Mouse (Mus musculus) thymus, postnatal 4 days (tissue): ENCODE measurements around the gene Gabarap.

Experiments
- DNase-seq: peaks from one replicate; pipeline ENCODE4 v3.0.0; 2021

The Gabarap gene

DNA sequence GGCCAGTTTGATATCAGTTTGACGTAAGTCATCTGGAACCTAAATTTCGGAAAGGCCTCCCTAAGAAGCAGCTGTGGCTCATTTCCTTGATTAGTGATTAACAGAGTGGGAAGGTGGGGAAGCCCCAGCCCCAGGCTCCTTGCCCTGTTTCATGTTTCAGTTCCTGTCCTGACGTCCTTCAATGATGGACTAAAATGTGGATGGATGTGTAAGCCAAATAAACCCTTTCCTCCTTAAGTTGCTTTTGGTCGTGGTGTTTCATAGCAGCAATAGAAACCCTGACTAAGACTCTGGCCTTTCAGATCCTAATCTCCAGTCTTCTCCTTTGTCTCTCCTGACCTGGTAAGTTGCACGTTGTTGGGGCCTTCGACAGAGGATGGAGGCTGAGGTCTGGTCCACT is 20.7 kb upstream of the Gabarap start:
- DNase-seq = no peak

DNA sequence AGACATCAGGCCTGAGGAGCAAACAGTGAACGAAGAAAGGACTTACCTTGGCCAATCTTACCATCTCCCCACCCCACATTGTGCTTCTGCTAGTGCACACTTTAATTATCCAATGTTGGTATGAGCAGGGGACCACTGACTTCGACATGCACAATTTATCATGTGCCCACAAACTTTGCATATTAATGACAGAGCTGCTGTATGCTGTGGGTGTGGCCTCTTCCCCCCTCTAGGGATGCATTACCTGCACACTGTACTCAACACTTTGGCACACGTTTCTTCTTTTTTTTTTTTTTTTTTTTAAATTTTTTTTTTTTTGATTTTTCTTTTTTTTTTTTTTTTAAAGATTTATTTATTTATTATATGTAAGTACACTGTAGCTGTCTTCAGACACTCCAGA is 20.2 kb upstream of the Gabarap start:
- DNase-seq = no peak

DNA sequence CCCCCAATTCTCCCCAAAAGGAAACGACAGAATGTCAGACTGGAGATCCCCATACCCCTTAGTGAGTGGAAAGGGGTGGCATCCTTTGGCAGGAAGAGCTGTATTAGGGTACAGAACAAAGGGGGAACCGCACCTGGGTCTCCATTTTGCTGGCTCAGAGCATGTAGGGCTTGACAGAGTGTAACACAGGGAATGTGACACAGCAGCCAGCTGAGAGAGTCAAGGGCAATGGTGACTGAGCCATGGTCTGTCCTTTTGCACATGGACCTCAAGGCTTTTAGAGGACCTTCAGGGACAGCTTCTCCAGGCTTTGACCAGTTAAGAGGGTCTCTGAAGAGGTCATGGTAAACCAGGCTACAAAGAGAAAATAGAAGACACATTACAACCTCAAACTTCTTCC is 16.0 kb upstream of the Gabarap start:
- no peak for DNase-seq

DNA sequence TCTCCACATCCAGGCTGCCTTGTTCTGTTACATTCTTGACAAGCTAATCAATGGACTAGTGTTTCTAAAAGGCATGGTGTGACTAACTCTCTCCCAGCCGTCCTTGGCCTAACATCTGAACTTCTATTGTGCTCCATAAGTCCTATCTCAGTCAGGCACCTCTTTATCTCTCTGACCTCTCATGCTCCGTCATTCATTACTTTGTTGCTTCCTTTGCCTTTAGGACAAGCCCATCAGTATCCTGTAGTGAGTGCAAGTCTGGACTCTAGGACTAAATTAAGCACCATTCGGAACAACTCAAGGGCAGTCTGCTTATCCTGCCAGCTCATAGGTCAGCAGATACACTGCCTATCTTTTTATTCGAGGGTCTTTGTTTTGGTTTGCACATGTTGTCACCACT is 14.7 kb upstream of the Gabarap start:
- DNase-seq = no peak

DNA sequence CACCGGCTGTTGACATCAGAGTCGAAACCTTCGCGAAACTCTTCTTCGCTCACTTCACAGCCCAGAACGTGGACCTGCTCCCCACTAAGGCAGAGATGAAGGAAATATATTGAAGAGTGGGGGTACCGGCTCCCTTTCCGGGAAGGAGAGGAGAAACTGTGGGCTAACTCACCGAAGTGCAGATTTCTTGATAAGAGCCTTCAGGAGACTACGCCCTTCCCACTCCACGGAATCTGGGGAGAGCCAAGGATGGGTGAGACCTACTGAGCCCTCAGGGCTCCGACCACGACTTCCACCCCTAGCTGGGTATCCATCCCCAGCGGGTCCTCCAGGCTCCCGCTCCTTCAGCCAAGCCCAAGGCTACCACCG is 11.1 kb upstream of the Gabarap start:
- no peak for DNase-seq

GRCm38 (mm10) chr11:69980196-69981140 is 10.5 kb upstream of the Gabarap start:
- peak; percentile 92 for DNase-seq

GRCm38 (mm10) chr11:69981141-69981762 is 9.7 kb upstream of the Gabarap start, which contains the start of gene Ctdnep1:
Gene Ctdnep1, plus strand, starts transcription at chr11:69981156.
- peak; percentile 62 for DNase-seq

DNA sequence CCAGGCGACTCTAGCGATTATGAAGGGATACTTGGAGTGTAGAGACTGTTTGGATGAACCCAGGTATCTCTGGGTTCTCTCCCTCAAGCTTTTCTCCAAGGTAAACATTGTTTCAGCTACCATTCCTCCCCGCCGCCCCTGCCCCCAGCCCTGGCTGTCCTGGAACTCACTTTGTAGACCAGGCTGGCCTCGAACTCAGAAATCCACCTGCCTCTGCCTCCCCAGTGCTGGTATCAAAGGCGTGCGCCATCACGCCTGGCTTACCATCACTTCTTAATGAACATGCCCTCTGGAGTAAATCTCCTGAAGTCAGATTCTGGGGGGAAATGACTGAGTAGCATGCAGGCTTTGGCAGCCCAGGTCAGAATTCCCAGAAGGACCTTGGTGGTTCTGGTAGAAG is 8.7 kb upstream of the Gabarap start, which contains the start of gene Elp5:
TSS of gene Elp5 (minus strand) at position 293 of the 400 bp plus-strand sequence.
- DNase-seq = peak; percentile 22

- DNase-seq = no peak
Observed at GRCm38 (mm10) chr11:69982877-69983276, 8.1 kb upstream of the Gabarap start.

DNA sequence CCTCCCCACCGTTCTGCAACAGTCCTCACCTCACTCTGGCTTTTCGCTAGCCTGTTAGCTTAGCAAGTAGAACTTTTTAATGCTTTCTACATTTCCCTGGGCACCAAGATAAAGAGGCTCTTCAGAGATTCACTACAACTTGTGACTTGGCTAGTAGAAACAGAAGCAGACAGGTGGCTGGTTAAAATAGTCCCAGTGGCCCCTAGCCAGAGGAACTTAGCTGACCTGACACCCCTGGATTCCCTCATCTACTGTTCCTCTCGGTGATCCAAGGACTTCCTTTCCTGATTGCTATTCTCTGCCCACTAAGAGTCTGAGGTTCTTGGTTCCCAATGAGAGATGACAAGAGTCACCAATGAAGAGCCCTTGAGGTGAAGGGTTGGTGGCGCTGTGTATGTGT is 7.6 kb upstream of the Gabarap start:
- no peak for DNase-seq

- DNase-seq = no peak
Observed at GRCm38 (mm10) chr11:69984431-69984830, 6.5 kb upstream of the Gabarap start.

DNA sequence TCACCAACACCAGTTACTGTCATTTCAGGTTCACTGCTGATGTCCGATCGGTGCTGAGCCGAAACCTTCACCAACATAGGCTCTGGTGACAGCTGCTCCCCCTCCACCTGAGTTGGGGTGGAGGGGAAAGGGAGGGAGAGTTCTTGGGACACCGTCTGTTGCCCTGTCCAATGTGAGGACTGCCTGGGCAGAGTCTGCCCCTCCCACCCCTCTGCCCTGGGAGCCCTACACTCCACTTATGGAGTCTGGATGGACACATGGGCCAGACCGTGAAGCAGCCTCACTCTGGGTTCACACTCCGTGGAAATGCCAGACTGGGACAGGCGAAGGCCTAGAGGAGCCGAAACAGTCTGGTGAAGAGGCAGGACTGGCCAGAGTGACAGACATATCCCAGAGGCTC is 994 bp upstream of the Gabarap start:
- DNase-seq = no peak

- DNase-seq = no peak
Observed at GRCm38 (mm10) chr11:69991711-69992110, 768 bp downstream of the Gabarap start.

DNA sequence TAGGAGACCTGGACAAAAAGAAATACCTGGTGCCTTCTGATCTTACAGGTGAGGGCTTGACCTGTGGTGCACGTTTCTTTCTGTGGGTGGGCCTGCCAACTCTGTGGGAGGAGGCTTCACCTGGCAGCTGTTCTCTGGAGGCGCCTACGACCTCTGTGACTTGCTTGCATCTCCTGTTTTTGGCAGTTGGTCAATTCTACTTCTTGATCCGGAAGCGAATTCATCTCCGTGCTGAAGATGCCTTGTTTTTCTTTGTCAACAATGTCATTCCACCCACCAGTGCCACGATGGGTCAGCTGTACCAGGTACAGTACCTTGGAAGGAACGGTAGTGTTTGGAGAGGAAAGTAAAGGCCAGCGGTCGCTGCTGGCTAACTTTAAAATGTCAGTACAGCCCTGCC is 1.5 kb downstream of the Gabarap start:
- peak; percentile 23 for DNase-seq

DNA sequence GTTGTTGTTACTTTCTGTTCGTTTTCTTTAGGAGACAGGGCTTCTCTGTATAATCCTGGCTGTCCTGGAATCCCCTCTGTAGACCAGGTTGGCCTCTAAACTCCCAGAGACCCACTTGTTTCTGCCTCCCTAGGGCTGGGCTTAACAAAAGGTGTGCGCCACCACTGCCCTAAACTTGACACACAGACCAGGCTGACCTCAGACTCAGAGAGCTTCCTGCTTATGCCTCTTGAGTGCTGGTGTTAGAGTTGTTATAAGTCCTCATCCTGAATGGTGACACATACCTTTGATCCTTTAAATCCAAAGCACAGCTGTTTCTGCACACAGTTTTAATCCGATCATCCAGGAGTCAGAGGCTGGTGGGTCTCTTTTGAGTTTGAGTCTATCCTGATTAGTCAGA is 2.0 kb downstream of the Gabarap start:
- DNase-seq = no peak

- no peak for DNase-seq
Observed at GRCm38 (mm10) chr11:69994401-69995090, 3.6 kb downstream of the Gabarap start.

DNA sequence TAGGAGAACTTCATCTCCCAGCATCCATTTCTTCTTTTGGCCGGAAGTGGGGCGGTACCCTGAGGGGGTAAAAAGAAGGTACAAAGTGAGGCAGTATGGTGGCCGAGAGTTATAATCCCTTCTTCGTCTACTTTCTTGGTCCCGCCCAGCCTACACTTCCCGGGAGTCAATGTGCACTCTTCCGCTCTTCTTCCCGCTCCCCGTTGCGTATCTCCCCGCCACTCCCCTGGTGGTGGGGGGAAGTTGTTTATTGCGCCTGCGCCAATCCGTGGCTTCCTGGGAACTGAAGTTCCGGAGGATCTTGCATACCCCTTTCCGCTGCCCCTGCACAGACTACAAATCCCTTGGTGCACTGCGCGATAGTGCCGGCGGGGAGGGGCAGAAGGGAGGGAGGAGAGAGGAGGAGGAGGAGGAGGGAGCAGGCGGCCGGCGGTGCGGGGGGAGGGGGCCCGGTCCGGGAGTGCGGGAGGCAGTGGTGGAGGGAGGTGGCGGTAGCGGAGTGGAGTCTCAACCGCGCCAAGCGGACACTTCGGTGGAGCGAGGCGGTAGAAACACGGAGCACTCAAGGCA is 4.5 kb downstream of the Gabarap start, which contains the start of gene Phf23:
TSS of gene Phf23 (plus strand) at position 387 of the 570 bp plus-strand sequence.
- peak; percentile 95 for DNase-seq

GRCm38 (mm10) chr11:69996161-69997061 is 5.5 kb downstream of the Gabarap start:
- peak; percentile 83 for DNase-seq

- DNase-seq = peak; percentile 97
Observed at GRCm38 (mm10) chr11:69997070-69997509, 6.1 kb downstream of the Gabarap start.

DNA sequence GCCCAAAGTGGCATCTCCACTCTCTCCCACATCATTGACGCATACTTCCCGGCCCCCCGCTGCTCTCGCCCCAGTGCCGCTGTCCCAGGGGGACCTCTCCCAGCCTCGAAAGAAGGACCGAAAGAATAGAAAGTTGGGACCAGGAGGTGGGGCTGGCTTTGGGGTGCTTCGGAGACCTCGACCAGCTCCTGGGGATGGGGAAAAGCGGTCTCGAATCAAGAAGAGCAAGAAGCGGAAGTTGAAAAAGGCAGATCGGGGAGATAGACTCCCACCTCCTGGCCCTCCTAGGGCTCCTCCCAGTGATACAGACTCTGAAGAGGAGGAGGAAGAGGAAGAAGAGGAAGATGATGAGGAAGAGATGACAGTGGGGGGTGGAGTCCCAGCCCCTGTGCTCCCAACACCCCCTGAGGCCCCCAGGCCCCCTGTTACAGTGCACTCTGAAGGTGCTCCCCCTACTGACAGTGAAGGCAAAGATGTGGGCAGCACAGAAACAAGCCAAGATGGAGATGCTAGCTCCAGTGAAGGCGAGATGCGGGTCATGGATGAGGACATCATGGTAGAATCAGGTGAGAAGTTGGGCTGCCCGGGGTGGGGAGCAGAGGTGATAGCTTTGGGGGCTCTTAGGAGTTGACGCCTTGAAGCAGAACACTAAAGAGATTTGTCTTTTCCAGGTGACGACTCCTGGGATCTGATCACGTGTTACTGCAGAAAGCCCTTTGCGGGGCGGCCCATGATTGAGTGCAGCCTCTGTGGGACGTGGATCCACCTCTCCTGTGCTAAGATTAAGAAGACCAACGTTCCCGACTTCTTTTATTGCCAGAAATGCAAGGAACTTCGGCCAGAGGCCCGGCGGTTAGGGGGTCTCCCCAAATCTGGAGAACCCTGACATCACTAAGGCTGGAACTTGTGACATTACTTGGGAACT is 7.9 kb downstream of the Gabarap start:
- DNase-seq = peak; percentile 50

DNA sequence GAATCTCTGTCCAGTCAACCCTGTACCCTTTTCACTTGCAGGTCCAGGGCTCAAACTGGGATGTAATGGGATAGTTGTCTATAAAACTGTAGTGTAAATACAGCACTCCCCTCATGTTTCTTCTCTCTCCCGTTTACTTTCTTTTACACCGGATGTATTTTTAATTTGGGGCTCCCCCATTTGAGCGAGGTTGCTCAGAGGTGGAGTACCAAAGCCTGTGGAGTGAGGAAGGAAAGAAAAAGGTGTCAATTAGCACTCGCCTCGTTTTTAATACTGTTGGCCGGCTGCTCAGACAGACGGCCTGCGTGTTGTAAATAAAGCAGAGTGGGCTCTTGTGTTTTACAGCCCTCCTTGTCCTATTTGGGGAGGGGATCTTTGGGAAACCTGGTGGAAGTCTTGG is 8.7 kb downstream of the Gabarap start:
- no peak for DNase-seq
